Mouse (Mus musculus): Measurements from ENCODE around the gene Cyp4f13.

Cyp4f13 gene

DNA sequence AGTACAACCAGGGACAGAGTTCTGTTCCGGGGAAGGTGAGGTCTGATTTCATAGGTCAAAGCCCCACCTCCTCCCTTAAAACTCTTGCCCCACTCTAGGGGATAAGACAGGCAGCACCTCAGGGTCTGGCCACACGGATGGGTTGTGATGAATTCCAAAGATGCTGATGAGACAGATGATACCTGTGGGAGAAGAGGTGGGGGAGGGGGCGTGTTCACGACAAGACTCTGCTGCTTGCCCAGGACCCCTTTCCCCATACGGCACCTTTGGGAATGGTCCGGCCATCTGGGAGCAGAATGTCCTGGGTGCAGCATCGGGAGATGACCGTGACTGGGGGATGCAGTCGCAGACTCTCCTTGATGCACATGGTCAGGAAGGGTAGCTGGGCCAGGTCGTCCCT lies 41.0 kb downstream of the Cyp4f13 start:
- in situ Hi-C loops (cut with MboI; ENCODE audit: unreplicated experiment in 2 of 2), result no loop called here

DNA sequence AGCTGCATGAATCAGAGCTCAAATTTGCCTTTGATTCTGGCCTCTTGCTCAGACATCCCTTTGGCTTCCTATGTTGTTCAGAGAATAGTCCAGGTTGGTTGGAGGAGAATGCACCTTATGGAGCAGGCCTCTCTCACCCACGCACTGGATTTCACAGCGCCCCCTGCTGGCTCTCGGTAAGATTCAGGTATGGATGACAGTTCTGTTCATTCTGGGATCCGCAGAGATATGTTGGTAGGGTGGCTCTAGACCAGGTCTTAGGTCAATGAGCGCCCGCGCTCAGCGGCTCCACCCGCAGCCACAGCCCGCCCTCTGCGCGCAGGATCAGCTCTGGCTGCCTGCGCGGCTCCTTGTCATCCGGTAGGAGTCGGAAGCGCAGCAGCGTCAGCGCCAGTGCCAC lies 42.0 kb downstream of the Cyp4f13 start:
- in situ Hi-C loops (cut with MboI; ENCODE audit: unreplicated experiment in 2 of 2), result no loop called here

DNA sequence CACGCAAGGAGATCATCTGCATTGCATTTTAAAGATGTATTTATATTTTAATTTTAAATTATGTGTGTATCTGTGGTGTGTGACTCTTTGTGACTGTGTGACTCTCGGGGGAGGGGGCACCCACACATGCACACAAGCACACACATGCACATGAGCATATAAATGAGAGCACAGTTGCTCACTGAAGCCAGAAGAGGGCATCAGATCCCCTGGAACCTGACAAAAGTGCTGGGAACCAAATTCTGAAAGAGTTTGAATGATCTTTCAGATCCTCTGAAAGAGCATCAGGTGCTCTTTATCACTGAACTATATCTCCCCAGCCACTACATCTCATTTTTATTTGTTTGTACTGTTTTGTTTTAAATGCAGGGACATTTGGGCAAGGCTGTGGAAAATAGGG lies 42.8 kb downstream of the Cyp4f13 start:
- in situ Hi-C loops (cut with MboI; ENCODE audit: unreplicated experiment in 2 of 2), result no loop called here

DNA sequence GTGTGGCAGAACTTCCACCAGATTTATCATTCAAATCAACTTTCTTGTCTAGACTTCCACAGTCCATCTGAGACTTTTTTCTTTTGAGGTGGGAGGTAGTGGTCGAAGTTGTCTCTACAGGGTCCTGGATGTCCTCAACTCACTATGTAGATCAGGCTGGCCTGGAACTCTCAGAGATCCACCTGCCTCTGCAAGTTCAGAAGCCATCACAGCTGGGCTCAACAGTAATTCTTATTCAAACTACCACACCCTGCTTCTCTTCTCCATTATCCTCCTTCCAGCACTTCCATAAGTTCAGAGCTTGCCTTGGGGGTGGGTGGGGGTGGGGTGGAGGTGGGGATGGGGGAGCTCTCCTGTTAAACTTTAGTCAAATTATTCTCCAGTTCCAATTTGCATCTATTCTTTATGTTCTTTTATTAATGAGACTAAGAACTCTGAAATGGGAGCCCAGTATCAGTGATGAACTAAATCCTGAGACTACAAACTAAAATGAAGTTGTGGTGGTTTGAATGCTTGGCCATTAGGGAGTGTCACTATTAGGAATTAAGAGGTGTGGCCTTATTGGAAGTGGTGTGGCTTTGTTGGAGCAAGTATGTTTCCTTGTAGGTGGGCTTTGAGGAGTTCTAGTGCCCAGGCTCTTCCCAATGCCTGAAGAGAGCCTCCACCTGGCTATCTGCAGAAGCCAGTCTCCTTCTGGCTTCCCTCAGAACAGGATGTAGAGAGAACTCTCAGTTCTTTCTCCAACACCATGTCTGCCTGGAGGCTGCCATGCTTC lies 45.3 kb downstream of the Cyp4f13 start:
- in situ Hi-C loops (cut with MboI; ENCODE audit: unreplicated experiment in 2 of 2), result no loop called here

DNA sequence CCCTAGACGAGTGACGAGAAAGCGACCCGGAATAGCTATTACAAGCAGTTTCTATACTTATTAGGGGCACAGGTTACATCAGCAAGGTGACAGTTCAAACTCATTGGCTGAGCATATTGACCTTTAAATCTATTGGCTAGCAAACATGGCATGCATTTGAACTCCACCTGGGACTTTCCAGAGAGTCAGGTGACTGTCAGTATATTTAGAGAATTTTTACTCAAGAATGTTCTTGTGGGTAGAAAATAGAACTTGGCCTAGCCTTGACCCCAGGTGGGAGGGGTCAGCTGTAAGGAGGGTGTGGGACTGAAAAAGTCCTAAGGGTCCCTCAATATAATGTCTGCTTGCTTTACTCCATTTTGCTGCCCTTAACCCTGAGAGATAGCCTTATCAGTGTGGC lies 51.8 kb downstream of the Cyp4f13 start:
- in situ Hi-C loops (cut with MboI; ENCODE audit: unreplicated experiment in 2 of 2), result no loop called here

GRCm38 (mm10) chr17:32893901-32894300 lies 53.3 kb downstream of the Cyp4f13 start:
- in situ Hi-C loops (cut with MboI; ENCODE audit: unreplicated experiment in 2 of 2), result no loop called here

DNA sequence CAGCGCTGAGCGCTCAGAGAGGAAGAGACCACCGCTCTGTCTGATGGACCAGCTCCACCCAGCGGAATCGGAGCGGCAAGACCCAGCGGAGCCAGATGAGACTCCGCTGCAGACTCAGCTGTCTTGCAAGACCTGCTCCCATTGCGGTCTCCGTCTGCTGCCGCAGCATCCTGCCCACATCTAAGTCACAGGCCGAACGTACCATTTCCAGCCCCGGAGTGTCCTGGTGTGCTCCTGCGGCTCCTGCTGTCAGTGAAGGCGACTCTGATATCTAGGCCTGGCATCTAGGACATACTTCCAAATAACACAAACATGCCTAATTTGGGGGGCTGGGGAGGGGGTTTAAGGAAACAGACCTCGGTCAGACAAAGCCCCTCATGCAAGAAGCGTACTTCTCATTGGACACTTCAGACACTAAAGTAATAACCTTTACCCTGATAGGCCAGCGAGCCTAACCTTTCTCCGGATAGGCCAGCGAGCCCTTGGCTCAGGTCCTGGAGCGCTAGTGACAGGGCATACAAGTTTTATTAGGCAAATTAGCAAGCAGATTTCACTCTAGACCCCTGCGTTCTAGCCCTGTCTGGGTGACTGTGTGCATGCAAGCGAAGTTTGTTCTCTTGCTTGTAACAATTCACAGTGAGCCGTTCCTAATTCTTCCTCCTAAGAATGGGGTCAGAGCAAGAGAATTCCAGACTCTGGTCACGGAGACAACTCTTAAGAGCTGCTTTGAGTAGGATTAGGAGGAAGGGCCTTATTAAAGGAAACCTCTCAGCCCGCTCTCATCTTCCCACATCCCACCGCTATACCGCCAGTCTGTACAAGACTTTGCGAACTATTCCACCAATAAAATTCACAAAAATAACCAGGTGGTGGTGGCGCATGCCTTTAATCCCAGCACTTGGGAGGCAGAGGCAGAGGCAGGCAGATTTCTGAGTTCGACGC lies 55.7 kb downstream of the Cyp4f13 start, which contains the start of gene Zfp870:
Gene Zfp870 (minus strand): TSS at position 404 of the 942 bp plus-strand sequence.
- in situ Hi-C loops (cut with MboI; ENCODE audit: unreplicated experiment in 2 of 2), result no loop called here

DNA sequence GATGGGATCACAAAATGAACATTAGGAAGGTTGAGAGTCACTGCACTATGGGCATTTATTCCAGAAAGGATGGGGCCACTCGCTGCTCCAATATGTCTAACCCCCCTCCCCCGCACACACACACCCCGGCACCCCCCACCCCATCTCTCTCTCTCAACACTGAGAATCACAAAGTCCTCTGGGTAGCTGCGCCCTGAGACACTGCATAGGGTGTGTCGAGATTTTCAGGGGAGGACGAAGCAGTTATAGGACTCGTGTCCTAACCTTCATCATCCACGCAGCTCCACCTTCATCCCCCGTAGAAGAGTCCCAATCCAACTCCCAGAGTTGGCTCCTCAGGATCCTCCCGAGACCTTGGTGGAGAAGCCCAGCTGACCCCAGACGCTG lies 56.4 kb downstream of the Cyp4f13 start:
- in situ Hi-C loops (cut with MboI; ENCODE audit: unreplicated experiment in 2 of 2), result no loop called here

DNA sequence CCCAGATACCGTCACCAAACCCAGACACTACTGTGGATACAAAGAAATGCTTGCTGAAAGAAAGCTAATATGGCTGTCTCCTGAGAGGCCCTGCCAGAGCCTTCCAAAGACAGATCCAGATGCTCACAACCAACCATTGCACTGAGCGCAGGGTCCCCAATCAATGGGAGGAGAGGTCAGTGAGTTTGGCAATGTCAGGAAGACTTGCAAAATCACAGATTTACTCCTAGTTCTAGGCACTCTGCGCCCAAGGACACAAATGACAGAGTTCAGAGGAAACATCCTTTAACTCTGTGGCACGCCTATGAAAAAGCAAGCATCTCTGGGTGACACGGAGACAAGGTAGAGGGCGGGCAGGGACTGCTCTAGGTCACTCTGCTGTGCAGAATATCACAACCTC lies 57.6 kb downstream of the Cyp4f13 start:
- in situ Hi-C loops (cut with MboI; ENCODE audit: unreplicated experiment in 2 of 2), result no loop called here

DNA sequence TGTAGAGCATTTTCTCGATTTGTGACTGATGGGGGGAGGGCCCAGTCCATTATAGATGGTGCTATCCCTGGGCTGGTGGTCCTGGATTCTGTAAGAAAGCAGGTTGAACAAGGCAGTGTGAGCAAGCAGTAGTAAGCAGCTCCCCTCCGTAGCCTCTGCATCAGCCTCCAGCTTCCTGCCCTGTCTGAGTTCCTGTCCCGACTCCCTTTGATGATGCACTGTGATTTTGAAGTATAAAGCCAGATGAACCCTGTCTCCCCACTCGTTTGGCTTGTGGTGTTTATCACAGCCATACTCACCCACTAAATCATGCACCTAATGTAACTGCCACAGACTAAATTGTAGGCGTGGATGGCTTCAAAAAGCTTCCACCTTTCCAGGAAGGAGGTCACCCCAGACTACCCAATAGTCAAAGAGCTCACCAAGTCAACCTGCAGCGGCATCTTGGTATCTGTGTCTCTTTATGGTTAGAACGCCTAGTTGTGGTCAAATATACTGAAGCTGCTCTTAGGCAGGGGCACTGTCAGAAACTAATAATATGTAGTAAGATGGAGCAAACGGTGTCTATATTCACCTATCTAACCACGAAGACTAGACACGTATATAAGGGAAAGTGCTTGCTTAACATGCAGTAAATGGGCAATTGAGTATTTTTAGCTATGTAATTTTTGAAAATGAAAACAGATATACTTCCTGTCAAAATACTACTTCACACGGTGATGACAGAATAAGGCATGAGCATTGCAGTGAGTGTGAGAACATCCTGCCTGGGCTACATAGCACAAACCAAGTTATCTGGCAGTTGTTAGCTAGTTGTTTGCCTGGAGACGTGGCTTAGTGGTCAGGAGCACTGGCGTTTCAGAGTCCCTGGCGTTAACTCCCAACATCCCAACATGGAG lies 66.6 kb downstream of the Cyp4f13 start:
- in situ Hi-C loops (cut with MboI; ENCODE audit: unreplicated experiment in 2 of 2), result no loop called here

- in situ Hi-C loops (cut with MboI; ENCODE audit: unreplicated experiment in 2 of 2), result no loop called here
These were observed 68.4 kb downstream of the Cyp4f13 start for GRCm38 (mm10) chr17:32878773-32879172.

- in situ Hi-C loops (cut with MboI; ENCODE audit: unreplicated experiment in 2 of 2), result no loop called here
These were observed 69.6 kb downstream of the Cyp4f13 start for GRCm38 (mm10) chr17:32877471-32878171.

Measured in v-Abl transformed pro-B cells (cell line).